Mouse (Mus musculus): ENCODE data around the gene Nenf. TPM values are rescaled to one million over a fixed set of nuclear protein-coding genes. Genes with fewer than 3 reads are reported as not detected.

Nenf gene
- total RNA-seq, 2 experiments from 2014 or later: 35.5 to 62.2 TPM

DNA sequence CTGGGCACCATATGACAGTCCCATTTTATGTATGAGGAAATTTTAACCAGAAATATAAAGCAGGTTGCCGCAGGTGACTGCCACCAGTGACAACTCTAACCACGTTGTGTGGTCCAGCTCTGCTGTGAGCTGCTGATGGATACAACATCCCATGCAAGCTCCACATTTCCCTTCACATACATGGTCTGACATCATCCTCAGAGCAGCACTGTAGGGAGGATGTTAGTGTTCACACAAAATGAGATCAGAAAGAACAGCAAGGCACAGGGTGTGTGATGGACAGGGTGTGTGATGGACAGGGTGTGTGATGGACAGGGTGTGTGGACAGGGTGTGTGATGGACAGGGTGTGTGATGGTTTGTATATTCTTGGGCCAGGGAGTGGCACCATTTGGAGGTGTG is 24.9 kb downstream of the Nenf start:
- ATAC-seq (replicated peaks; ENCODE audit: low FRiP score, low TSS enrichment, poor library complexity, severe bottlenecking): no peak

DNA sequence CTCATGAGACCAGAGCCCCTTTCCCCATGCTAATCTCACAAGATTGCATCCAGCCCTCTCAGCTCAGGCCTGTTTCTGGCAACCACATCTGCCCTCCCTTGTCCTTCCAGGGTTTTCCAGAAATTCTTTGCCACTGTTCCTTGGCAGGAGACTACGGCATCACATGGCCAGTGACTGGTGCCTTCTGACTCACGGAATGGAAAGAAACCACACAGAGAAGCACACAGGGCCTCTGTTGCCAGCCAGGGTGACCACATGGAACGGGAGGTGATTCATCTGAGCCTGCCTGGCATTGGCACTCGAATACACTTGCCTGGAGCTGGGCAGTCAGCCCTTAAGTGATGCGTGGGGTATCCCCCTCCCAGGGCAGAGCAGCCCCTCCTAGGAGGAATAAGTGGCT is 25.6 kb downstream of the Nenf start:
- ATAC-seq (replicated peaks; ENCODE audit: low FRiP score, low TSS enrichment, poor library complexity, severe bottlenecking): no peak

DNA sequence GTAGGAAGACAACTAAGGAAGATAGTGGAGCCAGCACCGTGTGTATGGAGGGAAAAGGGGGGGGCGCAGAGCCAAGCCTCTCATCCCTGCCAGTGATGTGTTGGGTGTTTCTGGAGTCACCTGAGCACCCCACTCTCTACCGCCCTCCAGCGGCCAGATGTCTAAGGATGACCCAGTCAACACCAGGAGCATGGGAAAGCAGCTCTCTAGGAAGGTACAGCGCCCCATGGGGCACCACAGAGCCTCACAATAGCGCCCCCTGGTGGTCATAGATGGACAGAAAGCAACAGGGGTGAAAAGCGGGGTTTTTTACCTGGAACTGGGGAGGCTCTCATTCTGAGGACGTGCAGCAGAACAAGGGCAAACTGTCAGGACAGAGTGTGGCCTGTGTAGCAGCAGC is 29.2 kb downstream of the Nenf start:
- ATAC-seq (replicated peaks; ENCODE audit: low FRiP score, low TSS enrichment, poor library complexity, severe bottlenecking): peak; percentile 90

DNA sequence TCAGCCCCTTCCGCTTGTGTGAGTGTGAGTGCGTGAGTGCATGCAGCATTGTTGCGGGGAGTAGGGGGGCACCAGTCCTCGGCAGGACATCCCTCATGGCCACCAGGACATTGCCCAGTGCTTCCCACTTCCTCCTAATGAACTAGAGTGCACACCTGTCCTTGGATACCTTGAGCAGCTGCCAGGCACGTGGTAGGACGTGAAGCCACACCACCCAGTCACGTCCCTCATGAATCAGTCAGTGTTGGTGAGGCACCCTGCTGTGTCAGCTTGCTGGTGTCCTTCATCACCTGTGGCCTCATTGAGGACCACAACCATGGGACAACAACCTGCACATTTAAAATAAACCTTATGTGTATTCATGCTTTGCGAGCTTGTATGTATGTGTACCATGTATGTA is 33.5 kb downstream of the Nenf start:
- no peak for ATAC-seq (replicated peaks; ENCODE audit: low FRiP score, low TSS enrichment, poor library complexity, severe bottlenecking)

DNA sequence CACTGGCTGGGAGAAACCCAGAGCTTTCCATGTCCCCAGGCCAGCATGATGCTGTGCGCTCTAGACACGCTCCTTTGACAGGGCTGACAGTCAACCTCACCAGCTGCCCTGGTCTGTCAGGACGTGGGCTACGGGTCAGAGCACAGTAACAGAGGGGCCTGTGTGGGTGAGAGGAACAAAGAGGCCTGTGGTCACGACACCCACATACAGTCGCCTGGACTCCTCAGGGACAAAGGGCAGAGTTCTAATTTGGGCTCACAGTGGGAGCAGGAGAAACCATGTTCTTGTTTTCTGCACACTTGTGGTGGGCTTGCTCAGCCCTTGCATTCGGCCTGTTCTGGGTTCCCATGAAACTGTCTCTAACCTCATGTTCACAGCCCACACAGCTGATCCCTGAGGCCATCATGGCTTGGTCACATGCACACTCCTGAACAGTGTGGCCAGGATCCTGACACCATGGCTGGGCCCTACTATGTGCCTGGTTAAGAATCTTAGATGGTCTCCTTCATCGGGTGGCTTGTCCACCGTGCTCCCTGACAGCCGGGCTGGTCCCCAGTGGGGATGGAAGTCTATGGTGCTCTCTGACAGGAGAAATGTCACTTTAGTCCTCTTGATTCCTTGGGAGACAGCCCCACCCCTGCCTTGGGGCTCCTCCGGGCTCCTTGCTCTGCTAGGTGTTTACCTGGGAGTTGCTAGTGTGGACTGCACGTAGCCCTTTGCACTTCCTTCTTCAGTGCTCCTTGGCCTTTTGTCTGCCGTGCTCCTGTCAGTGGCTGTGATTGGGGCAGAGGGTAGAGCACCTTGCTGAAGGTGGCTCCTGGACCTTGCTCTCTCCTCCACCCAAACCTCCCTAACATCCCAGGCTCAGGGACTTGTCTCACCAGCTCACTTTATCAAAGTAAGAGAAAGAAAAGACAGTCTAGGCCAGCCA is 34.6 kb downstream of the Nenf start:
- no peak for ATAC-seq (replicated peaks; ENCODE audit: low FRiP score, low TSS enrichment, poor library complexity, severe bottlenecking)

DNA sequence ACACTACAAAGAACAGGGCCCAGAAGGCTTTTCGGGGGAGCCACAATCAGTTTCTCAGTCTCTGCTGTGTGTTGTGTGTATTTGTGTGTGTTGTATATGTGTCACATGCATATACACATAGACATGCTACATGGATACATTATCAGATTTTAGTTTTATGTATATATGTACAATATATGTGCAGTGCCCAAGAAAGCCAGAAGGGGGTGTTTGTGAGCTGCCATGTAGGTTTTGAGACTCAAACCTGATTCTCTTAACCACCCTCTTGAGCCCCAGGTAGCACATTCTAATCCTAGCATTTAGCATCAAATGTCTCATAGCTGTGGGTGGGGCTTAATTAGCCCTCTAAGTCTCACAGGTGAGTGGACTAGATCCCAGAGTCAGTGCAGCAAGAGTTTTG is 35.7 kb downstream of the Nenf start:
- no peak for ATAC-seq (replicated peaks; ENCODE audit: low FRiP score, low TSS enrichment, poor library complexity, severe bottlenecking)

DNA sequence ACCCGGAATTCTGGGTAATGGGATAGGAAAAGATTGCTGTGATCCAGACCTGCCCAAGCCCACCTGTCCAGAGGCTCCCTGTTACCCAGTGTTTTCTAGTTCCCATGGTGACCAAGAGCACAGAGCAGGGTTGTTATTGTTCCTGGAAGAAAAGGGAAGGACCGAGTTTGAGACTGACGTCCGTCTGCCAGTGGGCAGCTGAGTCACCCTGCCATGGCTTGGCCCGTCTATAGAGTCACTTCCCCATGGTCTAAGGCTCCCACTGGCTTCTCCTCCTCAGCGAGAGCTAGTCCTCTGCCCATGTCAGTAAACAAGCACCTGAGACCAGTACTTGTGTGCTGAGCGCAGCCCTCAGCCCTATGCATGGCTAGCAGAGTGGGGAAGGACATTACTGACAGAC is 36.8 kb downstream of the Nenf start:
- ATAC-seq (replicated peaks; ENCODE audit: low FRiP score, low TSS enrichment, poor library complexity, severe bottlenecking): no peak

DNA sequence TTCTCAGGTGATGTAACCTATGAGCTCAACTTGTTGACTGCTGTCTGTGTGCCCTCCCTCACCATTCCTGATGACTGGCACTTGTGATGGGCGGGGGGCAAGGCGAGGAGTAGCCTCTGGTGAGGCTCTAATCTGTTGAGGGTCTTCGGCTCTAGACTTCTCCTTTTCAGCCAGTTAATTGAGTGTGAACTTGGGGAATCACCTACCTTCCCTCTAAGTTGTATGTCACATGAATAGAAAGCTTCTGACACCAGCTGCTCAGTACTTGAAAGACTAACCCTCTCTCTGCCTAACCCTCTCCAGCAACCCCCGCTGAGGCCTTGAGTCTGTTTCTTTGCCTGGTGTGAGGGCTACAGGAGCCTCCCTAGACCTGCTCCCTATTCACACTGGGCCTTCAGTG is 39.7 kb downstream of the Nenf start:
- no peak for ATAC-seq (replicated peaks; ENCODE audit: low FRiP score, low TSS enrichment, poor library complexity, severe bottlenecking)

DNA sequence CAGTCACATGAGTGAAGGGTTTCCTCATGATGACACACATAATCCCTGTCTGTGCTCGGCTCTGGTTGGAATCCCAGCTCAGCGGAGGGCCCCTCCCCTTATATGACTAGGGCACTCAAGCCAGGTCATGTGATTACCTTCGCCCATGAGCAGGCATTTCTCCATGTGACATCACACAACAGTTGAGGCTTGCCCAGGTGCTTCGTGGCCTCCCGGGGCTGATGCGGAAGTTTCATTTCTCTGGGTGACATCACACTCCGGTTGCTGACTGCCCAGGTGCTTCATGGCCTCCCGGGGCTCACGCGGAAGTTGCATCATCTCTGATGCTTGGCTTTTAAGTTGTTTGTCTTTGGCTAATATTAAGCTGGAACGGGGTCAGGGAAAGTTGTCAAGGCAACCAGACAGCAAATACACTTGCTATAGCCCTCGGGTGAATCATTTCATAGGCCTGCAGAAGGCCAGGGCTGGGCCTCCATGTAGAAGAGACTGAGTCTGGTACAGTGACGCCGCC is 40.4 kb downstream of the Nenf start:
- no peak for ATAC-seq (replicated peaks; ENCODE audit: low FRiP score, low TSS enrichment, poor library complexity, severe bottlenecking)

DNA sequence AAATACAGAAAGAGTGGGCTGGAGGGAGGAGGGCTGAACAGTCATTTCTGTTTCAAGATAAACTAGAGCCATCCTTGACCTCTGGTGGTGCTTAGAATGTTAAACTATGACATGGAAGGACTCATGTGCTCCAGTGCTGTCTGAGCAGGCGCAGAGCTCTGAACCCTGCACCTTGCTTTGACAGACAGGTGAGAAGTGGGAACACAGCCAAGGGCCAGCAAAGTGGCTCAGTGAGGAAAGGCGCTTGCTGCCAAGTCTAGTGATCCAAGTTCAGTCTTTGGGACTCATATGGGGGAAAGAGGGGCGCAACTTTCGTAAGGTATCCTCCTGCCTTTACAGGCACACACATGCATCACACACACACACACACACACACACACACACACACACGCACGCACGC is 41.8 kb downstream of the Nenf start:
- ATAC-seq (replicated peaks; ENCODE audit: low FRiP score, low TSS enrichment, poor library complexity, severe bottlenecking): no peak

DNA sequence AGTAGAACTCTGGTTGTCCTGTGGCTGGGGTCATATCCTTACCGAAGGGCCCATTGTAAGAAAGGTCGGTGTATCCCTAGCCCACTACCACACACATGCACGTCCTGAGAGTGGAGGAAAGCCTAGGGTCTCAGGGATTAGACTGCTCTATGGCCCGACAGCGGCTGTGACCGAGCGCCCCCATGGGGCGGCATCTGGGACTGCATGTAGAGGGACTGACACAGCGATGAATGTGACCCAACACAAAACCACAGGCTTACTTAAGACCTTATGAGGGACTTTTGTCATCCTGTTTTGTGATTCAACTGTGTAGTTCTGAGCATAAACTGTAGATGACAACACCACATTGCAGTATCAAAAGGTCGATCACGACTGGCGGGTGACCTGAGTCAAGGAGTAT is 42.5 kb downstream of the Nenf start:
- peak; percentile 81 for ATAC-seq (replicated peaks; ENCODE audit: low FRiP score, low TSS enrichment, poor library complexity, severe bottlenecking)

DNA sequence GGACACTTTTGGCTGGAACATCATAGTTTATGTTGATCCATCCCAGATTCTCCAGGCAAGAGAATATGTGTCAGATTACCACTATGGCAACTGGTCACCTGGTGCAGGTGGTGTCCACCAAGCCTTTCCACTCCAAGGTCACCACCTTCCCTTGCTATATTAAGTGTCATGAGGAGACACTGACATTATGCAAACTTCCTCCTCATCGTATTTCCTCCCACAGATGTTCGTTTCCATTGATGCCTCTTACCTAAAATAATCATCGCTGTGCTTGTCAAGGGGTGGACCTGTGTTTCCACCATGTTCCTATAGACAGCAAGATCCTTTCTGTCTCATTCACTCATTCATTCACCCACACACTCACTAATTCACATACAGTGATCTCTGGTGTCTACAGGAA is 45.3 kb downstream of the Nenf start:
- ATAC-seq (replicated peaks; ENCODE audit: low FRiP score, low TSS enrichment, poor library complexity, severe bottlenecking): no peak

DNA sequence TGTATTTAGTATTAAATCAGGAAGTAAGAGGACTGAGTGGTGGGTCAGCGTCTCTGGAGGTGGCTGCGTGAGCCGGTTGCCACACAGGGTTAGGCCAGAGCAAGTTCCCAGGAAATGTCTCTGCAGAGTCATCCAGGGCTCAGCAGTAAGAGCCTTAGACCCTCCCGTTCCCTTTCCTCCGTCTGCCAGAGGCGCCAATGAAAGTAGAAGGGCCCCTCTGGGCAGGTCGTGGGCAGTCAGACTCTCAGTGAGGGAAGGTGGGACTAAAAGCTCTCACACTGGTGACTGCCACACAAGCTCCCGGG is 48.4 kb downstream of the Nenf start:
- no peak for ATAC-seq (replicated peaks; ENCODE audit: low FRiP score, low TSS enrichment, poor library complexity, severe bottlenecking)

DNA sequence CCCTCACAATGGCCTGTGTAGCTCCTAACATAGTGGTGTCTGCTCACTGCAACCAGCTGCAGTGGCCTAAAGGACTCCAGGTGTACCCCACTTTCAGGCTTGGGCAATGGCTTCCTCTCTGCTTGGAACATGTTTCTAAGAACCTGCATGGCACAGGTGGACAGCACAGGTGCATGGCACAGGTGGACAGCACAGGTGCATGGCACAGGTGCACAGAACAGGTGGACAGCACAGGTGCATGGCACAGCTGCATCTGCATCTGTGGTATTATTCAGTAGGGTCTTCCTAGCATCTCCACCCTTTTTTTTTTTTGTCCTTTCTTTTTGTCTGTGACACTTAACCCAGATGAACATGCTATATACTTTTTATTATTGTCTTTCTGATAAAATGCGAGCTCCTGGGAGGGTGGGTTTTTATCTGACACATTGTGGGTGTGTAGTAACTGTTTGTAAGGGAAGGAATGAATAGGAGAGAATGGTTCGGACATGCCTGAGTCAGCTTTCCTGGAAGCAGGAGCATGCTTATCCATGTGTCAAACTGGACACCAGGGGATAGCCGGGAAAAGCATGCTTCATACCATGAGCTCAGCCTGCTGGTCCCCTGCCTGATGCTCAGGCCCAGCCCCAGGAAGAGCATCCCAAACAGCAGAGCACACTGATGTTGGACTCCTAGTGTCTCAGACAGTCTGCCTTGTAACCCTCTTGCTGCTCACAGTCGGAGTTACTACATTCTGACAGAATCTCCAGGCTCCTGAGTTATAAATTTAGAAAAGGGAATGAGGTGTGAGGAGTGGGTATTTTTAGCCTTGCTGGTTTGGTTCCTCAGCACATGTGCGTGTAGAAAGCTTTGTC is 49.0 kb downstream of the Nenf start:
- ATAC-seq (replicated peaks; ENCODE audit: low FRiP score, low TSS enrichment, poor library complexity, severe bottlenecking): no peak

DNA sequence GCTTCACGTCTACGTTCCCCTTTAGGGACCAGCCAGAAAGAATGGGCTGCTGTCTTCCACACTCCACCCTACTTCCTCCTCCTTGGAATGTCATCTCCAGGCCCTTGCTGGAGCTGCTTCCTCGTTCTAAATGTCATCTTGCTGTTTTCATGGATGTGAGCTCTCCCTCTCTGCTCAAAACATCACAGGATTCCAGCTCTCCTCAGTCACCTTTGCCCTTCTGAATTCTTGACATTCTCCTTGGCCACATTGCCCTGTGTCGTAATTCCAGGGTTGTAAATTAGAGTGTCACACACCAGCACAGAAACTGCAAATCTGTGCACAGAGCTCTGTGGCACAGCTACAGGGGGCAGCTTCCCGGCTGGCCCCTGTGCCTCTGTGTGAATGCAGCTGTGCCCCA is 50.1 kb downstream of the Nenf start:
- ATAC-seq (replicated peaks; ENCODE audit: low FRiP score, low TSS enrichment, poor library complexity, severe bottlenecking): no peak

DNA sequence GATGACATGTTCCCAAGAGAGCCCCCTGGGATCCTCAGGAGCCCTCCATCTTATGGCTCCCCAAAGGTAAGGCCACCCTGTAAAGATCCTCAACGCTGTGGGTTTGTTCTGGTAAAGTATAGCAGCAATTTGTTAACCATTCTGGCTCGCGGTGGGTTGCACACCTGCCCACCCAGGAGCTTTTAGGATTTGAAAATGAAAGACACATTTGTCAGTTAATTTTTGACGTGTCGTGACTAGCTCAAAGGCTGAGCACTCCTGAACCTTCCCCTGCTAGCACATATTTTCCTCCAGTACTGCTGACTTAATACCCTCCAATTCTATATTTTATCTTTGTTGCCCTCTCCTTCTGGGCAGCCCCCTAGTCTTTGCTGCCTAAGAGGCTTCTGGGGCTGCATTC is 50.8 kb downstream of the Nenf start:
- ATAC-seq (replicated peaks; ENCODE audit: low FRiP score, low TSS enrichment, poor library complexity, severe bottlenecking): no peak

DNA sequence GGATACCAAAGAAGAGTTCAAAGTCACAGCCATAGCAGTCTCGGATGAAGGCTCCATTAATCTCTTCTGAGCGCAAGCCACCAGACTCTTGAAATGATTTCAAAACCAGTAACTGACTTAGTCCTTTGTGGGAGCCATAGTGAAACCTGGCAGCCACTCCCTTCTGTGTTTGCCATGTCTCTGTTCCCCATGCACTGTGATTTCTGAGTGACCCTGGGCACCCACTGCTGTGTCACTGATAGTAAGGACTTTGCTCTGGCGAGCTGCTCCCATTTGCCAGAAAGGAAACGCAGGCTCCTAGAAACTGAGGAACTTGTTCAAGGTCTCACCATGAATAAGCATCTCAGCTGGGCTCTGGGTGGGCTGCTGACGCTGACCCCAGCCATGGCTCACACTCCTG is 54.5 kb downstream of the Nenf start:
- ATAC-seq (replicated peaks; ENCODE audit: low FRiP score, low TSS enrichment, poor library complexity, severe bottlenecking): no peak

DNA sequence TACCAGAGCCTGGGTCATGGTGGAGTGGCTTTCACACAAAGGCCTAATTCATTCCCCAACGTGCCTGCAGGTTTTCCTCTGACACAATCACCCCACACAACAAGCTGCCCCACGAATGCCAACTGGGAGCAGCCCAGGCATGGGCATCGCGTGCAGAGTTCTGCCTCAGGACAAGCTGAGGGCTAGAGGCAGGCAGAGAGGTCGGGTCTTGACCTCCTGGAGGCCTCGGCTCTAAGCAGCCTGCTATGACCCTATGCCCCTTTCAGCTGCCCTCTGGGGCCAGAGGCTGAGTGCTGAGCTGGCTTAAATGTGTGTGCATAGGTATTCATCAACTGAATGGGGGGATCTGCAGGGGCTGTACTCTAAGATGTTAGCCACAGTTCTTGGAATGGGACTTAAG is 56.1 kb downstream of the Nenf start:
- ATAC-seq (replicated peaks; ENCODE audit: low FRiP score, low TSS enrichment, poor library complexity, severe bottlenecking): no peak

DNA sequence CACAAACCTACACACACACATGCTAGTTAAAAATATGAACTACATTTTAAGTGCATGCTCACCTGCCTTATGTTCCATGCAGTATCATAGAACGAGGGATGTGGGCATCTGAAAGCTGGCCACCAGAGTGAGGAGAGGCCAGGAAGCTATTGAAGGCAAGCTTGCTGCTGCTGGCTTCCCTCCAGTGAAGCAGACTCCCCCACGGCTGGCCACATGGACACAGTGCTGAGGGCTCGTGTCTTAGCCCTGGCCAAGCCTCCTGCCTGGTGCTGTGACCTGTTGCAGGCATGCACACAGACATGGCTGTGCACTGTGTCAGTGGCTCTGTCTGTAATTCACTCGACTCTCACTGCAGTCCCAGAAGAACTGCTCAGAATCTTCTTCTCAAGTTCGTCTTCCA is 58.3 kb downstream of the Nenf start:
- ATAC-seq (replicated peaks; ENCODE audit: low FRiP score, low TSS enrichment, poor library complexity, severe bottlenecking): no peak

DNA sequence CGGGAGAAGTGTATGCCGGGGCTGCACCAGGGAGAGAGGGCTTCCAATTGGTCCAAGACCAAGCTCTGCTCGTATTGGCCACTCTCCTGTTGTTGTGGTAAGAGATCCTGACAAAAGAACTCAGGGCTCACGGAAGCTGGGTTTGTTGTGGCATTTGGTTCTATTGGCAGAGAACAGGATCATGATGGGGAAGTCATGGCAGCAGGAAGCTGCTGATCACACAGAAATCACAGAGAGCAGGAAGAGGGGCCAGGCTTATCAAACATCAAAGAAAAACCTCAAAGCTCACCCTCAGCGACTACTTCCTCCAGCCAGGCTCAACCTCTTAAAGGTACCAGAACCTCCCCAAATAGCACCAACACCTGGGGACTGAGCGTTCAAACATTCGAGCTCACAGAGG is 58.9 kb downstream of the Nenf start:
- ATAC-seq (replicated peaks; ENCODE audit: low FRiP score, low TSS enrichment, poor library complexity, severe bottlenecking): no peak

DNA sequence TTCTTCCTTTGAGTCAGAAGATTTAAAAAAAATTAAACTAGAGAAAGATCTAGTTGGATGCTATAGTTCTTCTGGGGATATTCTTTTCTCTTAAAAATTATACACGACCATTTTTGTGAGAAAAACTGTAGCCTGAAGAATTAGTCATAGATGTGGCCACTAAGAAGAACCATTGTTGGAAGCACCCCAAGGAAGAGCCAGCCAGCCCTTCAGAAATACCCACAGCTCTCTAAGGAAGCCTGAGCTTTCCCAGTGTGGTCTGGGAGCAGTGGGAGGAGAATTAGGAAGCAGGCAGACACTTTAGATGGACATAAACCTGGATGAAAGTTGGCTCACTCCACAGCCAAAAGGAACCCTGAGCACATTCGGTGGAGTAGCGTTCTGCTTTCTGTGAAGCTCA is 59.5 kb downstream of the Nenf start:
- ATAC-seq (replicated peaks; ENCODE audit: low FRiP score, low TSS enrichment, poor library complexity, severe bottlenecking): no peak
